Mouse (Mus musculus): Measurements from ENCODE around the gene Zfp536. TPM values are rescaled to one million over a fixed set of nuclear protein-coding genes. Genes with fewer than 3 reads are reported as not detected.

The Zfp536 gene
- total and polyA plus RNA-seq, 3 experiments: 3.1 to 10.1 (median 7.7) TPM

- H3K79me2 ChIP-seq (replicated peaks; ENCODE audit: control insufficient read depth, insufficient read depth, low read length): no peaks in the 10 kb centered on the region
- H3K4me3 ChIP-seq: no peak overlapping the region
- no peak for DNase-seq
- WGBS: 75% methylated on average over 3 of the region's 3 CpGs
- no peaks in the 10 kb centered on the region for H3K4me1 ChIP-seq (ENCODE audit: control insufficient read depth, insufficient read depth, low read length)
- no peaks in the 10 kb centered on the region for H3K27me3 ChIP-seq (ENCODE audit: control insufficient read depth, insufficient read depth, low read length)
- no peaks in the 10 kb centered on the region for H3K36me3 ChIP-seq (ENCODE audit: control insufficient read depth, insufficient read depth, low read length)
- no peak overlapping the region for H3K9ac ChIP-seq (ENCODE audit: low read depth, low read length)
- no peak for TF ChIP-seq CTCF (IDR thresholded peaks at IDR 0.05)
- no peak overlapping the region for H3K27ac ChIP-seq
- intact Hi-C loops (cut with DNase I): no loop called here
Observed at GRCm38 (mm10) chr7:37552384-37552783, 221.1 kb downstream of the Zfp536 start.

- Histone ChIP-seq H3K79me2 (replicated peaks; ENCODE audit: control insufficient read depth, insufficient read depth, low read length) (no peaks in the 10 kb centered on the region), H3K4me1 (ENCODE audit: control insufficient read depth, insufficient read depth, low read length) (no peaks in the 10 kb centered on the region), H3K4me3 (no peak overlapping the region), H3K36me3 (ENCODE audit: control insufficient read depth, insufficient read depth, low read length) (no peaks in the 10 kb centered on the region), H3K27me3 (ENCODE audit: control insufficient read depth, insufficient read depth, low read length) (no peaks in the 10 kb centered on the region), H3K27ac (no peak overlapping the region), H3K9ac (ENCODE audit: low read depth, low read length) (no peak overlapping the region)
- DNase-seq: no peak
- TF ChIP-seq CTCF (IDR thresholded peaks at IDR 0.05) (no peak), EP300 (IDR thresholded peaks at IDR 0.05; ENCODE audit: insufficient read depth, low read depth, low read length) (no peak), POLR2A (IDR thresholded peaks at IDR 0.05; ENCODE audit: insufficient read depth, low read depth, low read length) (no peak)
- 74% methylated on average over 15 of the region's 15 CpGs for WGBS
- intact Hi-C loops (cut with DNase I): no loop called here
Observed at GRCm38 (mm10) chr7:37548805-37549204, 224.6 kb downstream of the Zfp536 start.

GRCm38 (mm10) chr7:37544011-37544410, 229.4 kb downstream of the Zfp536 start:
- no peaks in the 10 kb centered on the region for H3K4me1 ChIP-seq (ENCODE audit: control insufficient read depth, insufficient read depth, low read length)
- H3K9ac ChIP-seq (ENCODE audit: low read depth, low read length): no peak overlapping the region
- H3K79me2 ChIP-seq (replicated peaks; ENCODE audit: control insufficient read depth, insufficient read depth, low read length): no peaks in the 10 kb centered on the region
- H3K27me3 ChIP-seq (ENCODE audit: control insufficient read depth, insufficient read depth, low read length): no peaks in the 10 kb centered on the region
- H3K36me3 ChIP-seq (ENCODE audit: control insufficient read depth, insufficient read depth, low read length): no peaks in the 10 kb centered on the region
- no peak overlapping the region for H3K4me3 ChIP-seq
- no peak for TF ChIP-seq POLR2A (IDR thresholded peaks at IDR 0.05; ENCODE audit: insufficient read depth, low read depth, low read length)
- no peak for TF ChIP-seq EP300 (IDR thresholded peaks at IDR 0.05; ENCODE audit: insufficient read depth, low read depth, low read length)
- no peak for TF ChIP-seq CTCF (IDR thresholded peaks at IDR 0.05)
- no peak for DNase-seq
- 47% methylated on average over 6 of the region's 6 CpGs for WGBS
- H3K27ac ChIP-seq: no peak overlapping the region
- intact Hi-C loops (cut with DNase I): no loop called here

- DNase-seq: peak in 1 of 2 experiments; percentile 19
- Histone ChIP-seq H3K27ac (no peak overlapping the region), H3K36me3 (ENCODE audit: control insufficient read depth, insufficient read depth, low read length) (no peaks in the 10 kb centered on the region), H3K9ac (ENCODE audit: low read depth, low read length) (no peak overlapping the region), H3K79me2 (replicated peaks; ENCODE audit: control insufficient read depth, insufficient read depth, low read length) (no peaks in the 10 kb centered on the region), H3K27me3 (ENCODE audit: control insufficient read depth, insufficient read depth, low read length) (no peaks in the 10 kb centered on the region), H3K4me3 (no peak overlapping the region), H3K4me1 (ENCODE audit: control insufficient read depth, insufficient read depth, low read length) (no peaks in the 10 kb centered on the region)
- intact Hi-C loops (cut with DNase I): no loop called here
- TF ChIP-seq CTCF (IDR thresholded peaks at IDR 0.05): no peak
- TF ChIP-seq EP300 (IDR thresholded peaks at IDR 0.05; ENCODE audit: insufficient read depth, low read depth, low read length): 0 out of 2 replicates have a peak, but pooled peaks have one; percentile 18
- 69% methylated on average over 7 of the region's 7 CpGs for WGBS
Observed at GRCm38 (mm10) chr7:37542951-37543350, 230.5 kb downstream of the Zfp536 start.

- no peaks in the 10 kb centered on the region for H3K4me1 ChIP-seq (ENCODE audit: control insufficient read depth, insufficient read depth, low read length)
- no peak overlapping the region for H3K4me3 ChIP-seq
- no peaks in the 10 kb centered on the region for H3K27me3 ChIP-seq (ENCODE audit: control insufficient read depth, insufficient read depth, low read length)
- H3K9ac ChIP-seq (ENCODE audit: low read depth, low read length): no peak overlapping the region
- no peak for DNase-seq
- intact Hi-C loops (cut with DNase I): no loop called here
- no peak overlapping the region for H3K27ac ChIP-seq
- 78% methylated on average over 2 of the region's 2 CpGs for WGBS
- H3K79me2 ChIP-seq (replicated peaks; ENCODE audit: control insufficient read depth, insufficient read depth, low read length): no peaks in the 10 kb centered on the region
- TF ChIP-seq CTCF (IDR thresholded peaks at IDR 0.05) (no peak), EP300 (IDR thresholded peaks at IDR 0.05; ENCODE audit: insufficient read depth, low read depth, low read length) (no peak), POLR2A (IDR thresholded peaks at IDR 0.05; ENCODE audit: insufficient read depth, low read depth, low read length) (no peak)
- H3K36me3 ChIP-seq (ENCODE audit: control insufficient read depth, insufficient read depth, low read length): no peaks in the 10 kb centered on the region
Observed at GRCm38 (mm10) chr7:37531166-37531565, 242.3 kb downstream of the Zfp536 start.

GRCm38 (mm10) chr7:37528311-37528710, 245.1 kb downstream of the Zfp536 start:
- Histone ChIP-seq H3K36me3 (ENCODE audit: control insufficient read depth, insufficient read depth, low read length) (no peaks in the 10 kb centered on the region), H3K27ac (no peak overlapping the region), H3K4me1 (ENCODE audit: control insufficient read depth, insufficient read depth, low read length) (no peaks in the 10 kb centered on the region), H3K4me3 (no peak overlapping the region), H3K79me2 (replicated peaks; ENCODE audit: control insufficient read depth, insufficient read depth, low read length) (no peaks in the 10 kb centered on the region), H3K9ac (ENCODE audit: low read depth, low read length) (no peak overlapping the region), H3K27me3 (ENCODE audit: control insufficient read depth, insufficient read depth, low read length) (no peaks in the 10 kb centered on the region)
- intact Hi-C loops (cut with DNase I): no loop called here
- TF ChIP-seq EP300 (IDR thresholded peaks at IDR 0.05; ENCODE audit: insufficient read depth, low read depth, low read length) (no peak), POLR2A (IDR thresholded peaks at IDR 0.05; ENCODE audit: insufficient read depth, low read depth, low read length) (no peak), CTCF (IDR thresholded peaks at IDR 0.05) (no peak)
- 86% methylated on average over 9 of the region's 9 CpGs for WGBS
- DNase-seq: no peak

Measured in heart, adult 2 months (tissue).